12 mouse cellular contexts compared by ENCODE assay signal in the genomic region with DNA sequence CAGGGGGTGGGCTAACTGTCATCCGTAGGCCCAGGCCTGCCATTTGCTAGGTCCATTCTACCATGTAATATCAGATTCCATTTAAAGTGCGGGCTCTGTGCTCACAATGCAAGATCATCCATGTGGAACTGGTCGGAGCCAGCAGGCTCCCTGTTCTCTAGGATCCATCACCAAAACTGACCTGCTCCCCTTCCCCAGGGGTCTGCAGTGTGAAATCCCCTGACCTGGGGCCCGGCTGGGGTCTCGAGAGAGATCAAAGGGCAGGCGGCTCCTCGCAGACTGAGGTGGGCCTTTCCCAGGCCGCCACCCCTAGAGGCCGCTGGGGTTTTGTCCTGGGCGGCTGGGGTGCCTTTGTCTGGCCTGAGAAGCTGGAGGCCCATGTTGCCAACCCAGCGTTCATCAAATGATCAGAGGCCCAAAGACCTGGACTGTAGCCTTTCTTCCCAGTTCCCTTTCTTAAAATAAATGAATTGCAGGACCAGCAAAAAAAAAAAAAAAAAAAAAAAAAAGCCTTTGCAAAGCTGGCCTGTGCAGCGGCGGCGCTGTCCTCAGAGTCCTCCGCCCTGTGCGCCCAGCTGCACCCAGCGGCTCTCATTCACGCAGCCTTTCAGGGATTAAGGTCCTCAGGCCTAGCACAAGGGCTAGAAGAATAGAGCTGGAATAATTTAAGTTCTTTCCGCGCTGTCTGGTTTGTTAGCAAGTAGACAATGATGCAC.
DNase-seq lines count a peak whose midpoint lies in the region; ATAC-seq and TF ChIP-seq lines count a peak whose summit lies in the region.
"Had no signal": no experiment of that assay in that cellular context is flagged by ENCODE, and none has a peak within 500 bp of the region (broad histone marks: within the 10 kb centered on the region; RNA-seq: fewer than 3 reads in every experiment).

No protein-coding gene starts in this region.

- H3K27ac ChIP-seq in layer of hippocampus, adult 2 months, result peak overlapping the region; percentile 81
- 0 out of 2 replicates have a peak overlapping the region, but pooled peaks have one; percentile 5 for H3K27ac ChIP-seq in embryonic facial prominence, embryonic 12.5 days
- peak overlapping the region; percentile 65 for H3K27ac ChIP-seq in hindbrain, embryonic 15.5 days (replicated peaks)
- H3K27ac ChIP-seq in neural tube, embryonic 12.5 days, result no peak overlapping the region
- H3K27ac ChIP-seq: liver, embryonic 15.5 days had no signal

- 16% methylated on average over 20 of the region's 20 CpGs for WGBS in embryonic facial prominence, embryonic 12.5 days
- 7% methylated on average over 20 of the region's 20 CpGs for WGBS in hindbrain, embryonic 15.5 days
- WGBS in neural tube, embryonic 12.5 days, result 10% methylated on average over 20 of the region's 20 CpGs

- peak; percentile 37 for TF ChIP-seq CTCF in layer of hippocampus, adult 2 months (conservative IDR thresholded peaks at IDR 0.05)

- DNase-seq in layer of hippocampus, adult 2 months (ENCODE audit: low spot score in 2 of 2), result no peak
- no peak for DNase-seq in layer of hippocampus, postnatal 14 days (ENCODE audit: low spot score in 2 of 2)
- DNase-seq in liver, result no peak
- DNase-seq in spleen, postnatal 14 days (ENCODE audit: low spot score in 2 of 2), result no peak
- no peak for DNase-seq in heart, postnatal 4 days
- DNase-seq: cerebellum, adult 11 months; thymus, postnatal 4 days had no signal

- no peak overlapping the region for H3K4me3 ChIP-seq in layer of hippocampus, adult 2 months
- H3K4me3 ChIP-seq in embryonic facial prominence, embryonic 12.5 days, result no peak overlapping the region
- no peak overlapping the region for H3K4me3 ChIP-seq in hindbrain, embryonic 15.5 days
- H3K4me3 ChIP-seq in neural tube, embryonic 12.5 days, result no peak overlapping the region
- H3K4me3 ChIP-seq: liver, embryonic 15.5 days; myocyte had no signal

- 0 out of 2 replicates have a peak, but pooled peaks cover 3% of the 10 kb centered on the region for H3K27me3 ChIP-seq in embryonic facial prominence, embryonic 12.5 days
- H3K27me3 ChIP-seq in hindbrain, embryonic 15.5 days, result no peaks in the 10 kb centered on the region
- no peaks in the 10 kb centered on the region for H3K27me3 ChIP-seq in neural tube, embryonic 12.5 days (replicated peaks)
- H3K27me3 ChIP-seq: liver, embryonic 15.5 days had no signal

- H3K4me1 ChIP-seq in embryonic facial prominence, embryonic 12.5 days, result peaks cover 12% of the 10 kb centered on the region
- H3K4me1 ChIP-seq in hindbrain, embryonic 15.5 days (replicated peaks), result peaks cover 32% of the 10 kb centered on the region
- peaks cover 34% of the 10 kb centered on the region for H3K4me1 ChIP-seq in neural tube, embryonic 12.5 days

- H3K9ac ChIP-seq in embryonic facial prominence, embryonic 12.5 days, result no peak overlapping the region
- H3K9ac ChIP-seq in hindbrain, embryonic 15.5 days, result no peak overlapping the region
- H3K9ac ChIP-seq in neural tube, embryonic 12.5 days, result 0 out of 2 replicates have a peak overlapping the region, but pooled peaks have one; percentile 47
- H3K9ac ChIP-seq: liver, embryonic 15.5 days had no signal

- no peak overlapping the region for H3K4me2 ChIP-seq in embryonic facial prominence, embryonic 12.5 days (replicated peaks)
- no peak overlapping the region for H3K4me2 ChIP-seq in hindbrain, embryonic 15.5 days
- H3K4me2 ChIP-seq in neural tube, embryonic 12.5 days (replicated peaks), result 0 out of 2 replicates have a peak overlapping the region, but pooled peaks have one; percentile 22
- H3K4me2 ChIP-seq: liver, embryonic 15.5 days had no signal

- no peaks in the 10 kb centered on the region for H3K9me3 ChIP-seq in embryonic facial prominence, embryonic 12.5 days
- H3K9me3 ChIP-seq in hindbrain, embryonic 15.5 days, result no peaks in the 10 kb centered on the region
- no peaks in the 10 kb centered on the region for H3K9me3 ChIP-seq in neural tube, embryonic 12.5 days
- H3K9me3 ChIP-seq: liver, embryonic 15.5 days had no signal

- 0 out of 2 replicates have a peak, but pooled peaks have one; percentile 49 for ATAC-seq in embryonic facial prominence, embryonic 12.5 days (ENCODE audit: insufficient number of reproducible peaks, insufficient read depth, low FRiP score, low TSS enrichment)
- 0 out of 2 replicates have a peak, but pooled peaks have one; percentile 23 for ATAC-seq in hindbrain, embryonic 15.5 days (ENCODE audit: low FRiP score, low read depth)
- peak; percentile 57 for ATAC-seq in neural tube, embryonic 12.5 days (ENCODE audit: low FRiP score, low read depth)

- H3K36me3 ChIP-seq in embryonic facial prominence, embryonic 12.5 days, result no peaks in the 10 kb centered on the region
- H3K36me3 ChIP-seq in hindbrain, embryonic 15.5 days, result no peaks in the 10 kb centered on the region
- H3K36me3 ChIP-seq in neural tube, embryonic 12.5 days, result no peaks in the 10 kb centered on the region
- H3K36me3 ChIP-seq: liver, embryonic 15.5 days had no signal
